Mouse (Mus musculus) MN1 (cell line): Measurements from ENCODE around the gene Fam69a.
"Not testable (repeated sequence)": the region's sequence is repeated elsewhere in the genome, so short reads cannot be mapped to it uniquely, and the experiment has no call there.

Experiments
- DNase-seq: peaks from one replicate; pipeline ENCODE4 v3.0.0-alpha.2; 2016; ENCODE audit warnings: low spot score

Gene Fam69a

DNA sequence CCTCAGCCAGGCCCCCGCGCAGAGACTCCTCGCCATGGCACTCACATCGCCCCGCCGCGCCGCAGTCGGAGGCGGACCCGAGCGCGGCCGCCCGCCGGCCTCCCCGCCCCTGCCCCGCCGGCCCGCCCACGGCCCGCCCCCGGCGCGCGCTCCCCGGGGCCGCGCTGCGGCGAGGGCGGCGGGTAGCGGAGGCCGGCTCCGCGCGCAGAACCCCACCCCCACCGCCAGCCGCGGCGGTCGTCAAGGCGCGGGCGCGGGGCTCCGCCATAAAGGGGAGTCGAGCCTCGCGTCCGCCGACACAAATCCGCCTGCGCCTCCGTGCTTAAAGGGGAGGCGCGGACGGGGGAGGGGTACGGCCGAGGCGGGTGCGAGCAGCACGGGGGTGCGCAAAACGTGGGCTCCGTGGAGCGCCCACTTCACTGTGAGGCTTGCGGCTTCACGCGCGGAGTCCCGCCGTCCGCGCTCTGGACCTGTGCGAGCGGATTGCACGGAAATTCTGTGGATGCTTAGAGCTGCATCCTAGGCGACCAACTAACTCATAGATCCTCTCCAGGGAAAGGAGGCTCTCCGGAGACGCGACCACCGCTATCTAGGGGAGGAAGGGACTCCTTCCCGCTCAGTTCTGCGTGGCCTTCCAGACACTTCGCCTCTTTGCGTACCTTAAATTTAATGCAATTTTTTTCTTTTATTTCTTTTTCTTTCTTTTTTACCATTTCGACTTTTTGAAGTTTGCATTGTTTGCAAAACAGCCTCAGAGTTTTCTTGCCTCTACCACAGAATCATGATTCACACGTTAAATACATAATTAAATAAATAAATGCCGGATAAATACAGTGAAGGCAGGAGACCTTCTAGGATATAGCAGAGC is at the start of gene Fam69a:
Gene Fam69a, minus strand, starts transcription at position 119 of the 868 bp plus-strand sequence.
- DNase-seq, result peak; percentile 86

DNA sequence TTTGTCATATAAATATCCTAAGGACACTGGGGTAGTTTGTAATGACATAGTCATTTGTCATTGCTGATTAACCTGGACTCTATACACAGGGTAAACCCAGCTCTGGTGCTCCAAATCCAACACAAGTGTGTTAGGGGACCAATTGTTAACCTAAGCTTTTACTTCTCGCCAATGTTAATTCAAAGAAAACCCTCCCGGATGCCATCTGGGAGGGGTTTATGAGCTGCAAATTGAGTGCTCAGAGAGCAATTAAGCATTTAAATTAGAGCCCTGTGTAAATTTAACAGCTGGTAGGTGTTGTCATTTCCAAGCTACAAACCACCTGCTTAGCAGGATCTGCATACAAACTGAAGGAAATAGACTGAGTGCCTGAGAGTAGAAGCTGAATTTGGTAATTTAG is 48.6 kb upstream of the Fam69a start:
- DNase-seq, result no peak

GRCm38 (mm10) chr5:108034194-108034593 is 47.3 kb upstream of the Fam69a start:
- DNase-seq, result peak; percentile 69

DNA sequence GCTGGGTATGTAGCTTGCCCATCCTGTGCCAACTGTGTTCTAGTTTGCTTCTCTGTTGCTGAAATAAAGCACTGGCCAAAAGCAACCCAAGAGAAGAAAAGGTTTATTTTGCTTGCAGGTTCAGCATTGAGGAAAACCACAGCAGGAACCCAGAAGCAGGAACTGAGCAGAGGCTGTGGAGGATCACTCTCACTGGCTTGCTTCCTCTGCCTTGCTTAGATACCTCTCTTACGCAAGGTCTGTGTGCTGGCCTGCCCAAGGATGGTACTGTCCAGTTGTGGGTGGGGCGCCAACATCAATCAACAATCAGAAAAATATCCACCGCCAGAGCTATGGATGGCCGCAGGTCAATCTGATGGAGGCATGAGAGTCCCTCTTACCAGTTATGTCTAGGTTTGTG is 44.4 kb upstream of the Fam69a start:
- DNase-seq, result no peak

DNA sequence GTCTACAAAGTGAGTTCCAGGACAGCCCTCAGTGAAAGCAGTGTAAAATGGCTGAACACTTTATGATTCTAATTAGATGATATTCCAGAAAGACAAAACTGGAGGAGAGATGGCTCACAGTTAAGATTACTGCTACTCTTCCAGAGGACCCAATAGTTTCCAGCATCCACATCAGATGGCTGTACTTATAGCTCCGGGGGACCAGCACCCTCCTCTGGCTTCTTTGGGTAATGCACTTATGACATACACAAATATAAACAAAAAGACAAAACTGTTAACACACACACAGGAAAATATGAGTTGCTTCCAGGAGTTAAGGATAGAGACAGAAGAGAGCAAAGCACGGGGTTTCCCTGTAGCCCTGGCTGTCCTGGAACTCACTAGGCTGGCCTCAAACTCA is 43.1 kb upstream of the Fam69a start:
- DNase-seq, result no peak

DNA sequence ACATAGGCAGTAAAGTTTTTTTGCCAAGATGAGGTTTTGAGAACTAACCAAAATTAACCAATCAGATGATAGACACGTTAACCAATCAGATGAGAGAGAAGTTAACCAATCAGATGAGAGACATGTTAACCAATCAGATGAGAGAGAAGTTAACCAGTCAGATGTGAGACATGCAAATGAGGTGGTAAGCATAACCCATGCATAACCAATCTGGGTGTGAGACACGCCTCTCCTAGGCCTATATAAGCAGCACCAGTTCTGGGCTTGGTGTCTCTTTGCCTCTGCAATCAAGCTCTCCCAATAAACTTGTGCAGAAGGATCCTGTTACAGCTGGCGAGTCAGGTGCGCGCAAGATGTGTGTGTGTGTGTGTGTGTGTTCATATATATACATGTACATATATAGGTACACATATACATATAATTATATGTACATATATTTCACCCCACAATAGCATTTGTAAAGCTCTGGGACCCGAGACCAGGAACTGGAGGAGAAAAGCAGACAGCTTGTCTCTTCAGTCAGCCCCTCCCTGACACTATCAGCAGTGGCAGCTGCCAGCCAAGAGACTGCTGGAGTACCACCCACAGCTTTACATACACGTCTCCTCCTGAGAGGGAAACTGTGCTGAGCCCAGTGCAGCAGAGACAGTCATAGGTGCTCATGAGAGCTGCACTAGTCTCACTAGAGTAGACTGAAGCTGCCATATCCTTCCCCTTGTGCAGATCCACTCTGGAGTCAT is 42.1 kb upstream of the Fam69a start:
- DNase-seq, result not testable (repeated sequence)

GRCm38 (mm10) chr5:108028230-108028629 is 41.3 kb upstream of the Fam69a start:
- DNase-seq, result no peak

DNA sequence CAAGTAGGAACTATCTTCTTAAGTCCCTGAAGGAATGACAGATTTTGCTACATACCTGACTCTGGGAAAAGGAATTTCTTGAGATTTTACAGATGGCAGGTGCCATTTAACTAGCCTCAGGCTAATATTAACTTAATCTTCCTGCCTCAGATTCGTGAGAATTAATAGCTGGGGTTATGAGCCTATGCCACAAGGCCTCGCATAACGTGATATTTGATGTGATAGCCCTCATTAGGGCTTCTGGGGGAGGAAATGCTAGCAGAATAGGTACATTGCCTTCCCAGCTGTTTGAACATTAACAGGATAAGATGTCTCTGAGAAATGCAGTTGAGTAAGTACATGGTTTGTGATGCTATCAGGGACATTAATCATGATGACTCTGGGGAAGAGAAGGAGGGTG is 34.5 kb upstream of the Fam69a start:
- DNase-seq, result peak; percentile 20

DNA sequence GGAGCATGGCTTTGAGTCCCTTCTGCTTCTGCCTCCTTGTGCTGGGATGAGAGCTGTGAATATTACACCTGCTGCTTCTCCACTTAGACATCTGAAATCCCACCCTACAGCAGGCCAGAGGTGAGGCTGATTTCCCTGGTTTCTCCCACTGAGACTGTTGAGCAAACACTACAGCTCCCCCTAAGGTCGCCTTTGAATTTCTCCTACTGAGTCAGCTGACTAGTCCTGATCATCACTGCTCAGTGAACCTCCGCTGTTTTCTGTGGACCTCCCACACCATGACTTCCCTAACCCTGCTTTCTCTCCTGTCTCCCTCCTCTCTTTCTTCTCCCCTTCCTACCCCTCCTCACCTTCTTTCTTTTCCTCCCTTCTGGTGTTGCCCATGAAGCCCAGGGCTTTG is 32.5 kb upstream of the Fam69a start:
- no peak for DNase-seq

GRCm38 (mm10) chr5:108017232-108017631 is 30.3 kb upstream of the Fam69a start:
- no peak for DNase-seq

- DNase-seq, result peak; percentile 23
Observed at GRCm38 (mm10) chr5:108015422-108015821, 28.5 kb upstream of the Fam69a start.

GRCm38 (mm10) chr5:108014173-108014572 is 27.3 kb upstream of the Fam69a start:
- no peak for DNase-seq

GRCm38 (mm10) chr5:108009721-108010120 is 22.8 kb upstream of the Fam69a start:
- no peak for DNase-seq

DNA sequence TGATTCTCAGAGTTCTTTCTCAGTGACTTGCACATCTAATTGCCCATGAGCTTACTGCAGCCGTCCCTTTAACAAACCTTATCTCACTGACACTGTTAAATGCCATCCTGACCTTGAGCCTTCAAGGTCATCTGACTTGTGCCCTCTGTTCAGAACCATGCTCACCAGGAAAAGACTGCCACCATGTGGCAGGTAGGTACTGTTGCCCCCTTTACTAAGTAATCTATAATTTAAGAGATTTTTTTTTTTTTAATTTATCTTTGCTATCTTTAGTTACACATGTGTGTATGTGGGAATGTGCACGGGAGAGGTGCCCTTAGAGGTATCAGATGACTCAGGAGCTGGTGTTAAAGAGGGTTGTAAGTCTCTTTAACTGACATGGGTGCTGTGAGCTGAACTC is 18.2 kb upstream of the Fam69a start:
- DNase-seq, result peak; percentile 13

GRCm38 (mm10) chr5:108002734-108003133 is 15.8 kb upstream of the Fam69a start:
- no peak for DNase-seq

- DNase-seq, result peak; percentile 45
Observed at GRCm38 (mm10) chr5:108000776-108001548, 14.1 kb upstream of the Fam69a start.

- DNase-seq, result no peak
Observed at GRCm38 (mm10) chr5:107997717-107998116, 10.8 kb upstream of the Fam69a start.

DNA sequence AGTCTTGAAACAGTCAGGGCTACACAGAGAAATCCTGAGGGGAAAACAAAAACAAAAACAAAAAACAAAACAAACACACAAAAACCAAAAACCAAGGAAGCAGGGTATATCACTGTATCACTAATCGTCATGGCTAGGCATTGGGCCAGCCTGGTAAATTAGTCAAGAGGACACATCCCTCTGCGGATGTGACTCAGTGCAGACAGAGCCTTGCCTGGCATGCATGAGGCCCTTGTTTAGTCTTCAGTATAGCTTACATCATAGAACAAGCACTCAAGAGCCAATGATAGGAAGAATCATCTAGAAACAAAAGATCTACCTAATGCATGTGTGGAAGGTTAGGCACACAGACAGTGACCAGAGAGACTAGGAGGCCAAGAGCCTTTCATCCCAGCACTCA is 9.1 kb upstream of the Fam69a start:
- DNase-seq, result peak; percentile 56

DNA sequence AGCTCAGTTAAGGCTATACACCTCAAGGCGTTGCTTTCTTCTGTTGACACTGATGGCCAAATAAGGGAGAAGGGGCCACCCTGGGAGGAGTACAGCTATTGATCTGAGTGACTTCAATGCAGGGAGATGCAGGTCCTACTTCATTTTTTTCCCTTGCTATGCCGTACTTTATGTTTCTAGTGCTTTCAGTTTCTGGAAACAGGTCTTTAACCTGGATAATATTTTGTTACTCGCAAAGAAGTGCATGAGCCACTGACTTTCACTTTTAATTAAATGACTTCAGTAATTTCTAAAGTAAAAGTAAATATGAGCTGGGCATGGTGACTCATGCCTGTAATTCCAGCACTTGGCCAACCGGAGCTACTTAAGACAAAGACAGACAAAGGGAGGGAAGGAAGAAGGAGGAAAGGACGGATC is 958 bp upstream of the Fam69a start:
- DNase-seq, result peak; percentile 60

GRCm38 (mm10) chr5:107986255-107986966 is 474 bp downstream of the Fam69a start:
- peak; percentile 79 for DNase-seq

DNA sequence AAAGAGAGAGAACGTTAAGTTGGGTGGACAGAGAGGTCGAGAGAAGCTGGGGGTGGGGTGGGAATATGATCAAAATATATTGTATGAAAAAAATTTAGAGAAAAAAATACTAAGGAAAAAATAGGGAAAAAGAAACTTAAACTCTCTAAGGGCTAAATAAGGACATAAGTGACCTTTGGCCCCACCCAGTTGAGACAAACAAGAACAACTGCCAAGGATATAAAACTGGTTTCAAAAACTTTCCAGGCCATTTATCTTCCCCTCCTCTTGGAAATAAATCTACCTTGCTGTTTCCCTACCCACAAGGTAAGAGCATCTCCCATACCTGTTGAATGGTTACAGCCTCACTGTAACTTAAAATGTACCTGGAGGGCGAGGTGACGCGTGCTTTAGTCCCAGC is 2.9 kb downstream of the Fam69a start:
- no peak for DNase-seq

- no peak for DNase-seq
Observed at GRCm38 (mm10) chr5:107982016-107982415, 4.9 kb downstream of the Fam69a start.
